Mouse (Mus musculus) inflammation-experienced regulatory T-cells, adult 16 weeks (primary cell): ENCODE data around the gene Gm3286. TPM values are rescaled to one million over a fixed set of nuclear protein-coding genes. Genes with fewer than 3 reads are reported as not detected.

Experiments used
- polyA plus RNA-seq: library from polyadenylated mRNA; unstranded; fragments of 100-300 nt; shearing (Covaris generic); gene quantifications from one replicate; pipeline ENCODE4 v1.2.1, GENCODE M21; 2017

Gm3286 gene
- not detected for polyA plus RNA-seq

GRCm38 (mm10) chr5:95510458-95510857 lies at the start of gene Gm3286:
Gene Gm3286 (plus strand): TSS chr5:95510758.

Other genes starting within 250 kb of the Gm3286 start
- not detected for gene Gm10424, start 238.0 kb upstream of the Gm3286 start, polyA plus RNA-seq
- not detected for gene Gm3259, start 204.8 kb upstream of the Gm3286 start, polyA plus RNA-seq
- not detected for gene D5Ertd577e, start 54.0 kb upstream of the Gm3286 start, polyA plus RNA-seq
- not detected for gene Gm7971, start 84.1 kb downstream of the Gm3286 start, polyA plus RNA-seq
- not detected for gene Gm7978, start 225.4 kb downstream of the Gm3286 start, polyA plus RNA-seq
- gene Gm7982, start 231.3 kb downstream of the Gm3286 start, polyA plus RNA-seq, result not detected